Mouse (Mus musculus): Measurements from ENCODE around the gene Olfr1121.

GRCm38 (mm10) chr2:87354515-87354914 lies 15.2 kb upstream of the Olfr1121 start, which contains the start of gene Olfr1120:
- TF ChIP-seq POLR2A (IDR thresholded peaks at IDR 0.05; ENCODE audit: insufficient read depth, low read length) (no peak), CTCF (IDR thresholded peaks at IDR 0.05; ENCODE audit: low read depth, low read length) (no peak), EP300 (IDR thresholded peaks at IDR 0.05; ENCODE audit: insufficient read depth, low read depth, low read length) (no peak)

Data from ES-Bruce4 (cell line).